Mouse (Mus musculus) thymus, adult 2 months (tissue): ENCODE measurements around the gene Rab6a. TPM values are rescaled to one million over a fixed set of nuclear protein-coding genes. Genes with fewer than 3 reads are reported as not detected.

Experiments used
- DNase-seq: peaks from one replicate; pipeline ENCODE4 v3.0.0; 2021
- H3K27ac ChIP-seq: fragments of 200-500 bp; 2 replicates; pipeline ENCODE4 v1.5.1; 2012; ENCODE audit warnings: low read length, control low read depth; ENCODE audit not compliant: control insufficient read depth, insufficient read depth
- H3K27me3 ChIP-seq: fragments of 200-500 bp; 2 replicates; pipeline ENCODE4 v1.6.1; 2012; ENCODE audit warnings: mild to moderate bottlenecking, low read length, moderate library complexity, mixed read lengths; ENCODE audit not compliant: control insufficient read depth, insufficient read depth
- H3K36me3 ChIP-seq: fragments of 200-500 bp; 2 replicates; pipeline ENCODE4 v1.6.1; 2012; ENCODE audit warnings: mild to moderate bottlenecking, low read length, moderate library complexity; ENCODE audit not compliant: control insufficient read depth, insufficient read depth
- H3K4me1 ChIP-seq: fragments of 200-500 bp; replicated peaks from 2 replicates; pipeline ENCODE4 v1.6.1; 2012; ENCODE audit warnings: low read length; ENCODE audit not compliant: control insufficient read depth, insufficient read depth
- H3K4me3 ChIP-seq: fragments of 200-500 bp; 2 replicates; pipeline ENCODE4 v1.5.1; 2012; ENCODE audit warnings: mild to moderate bottlenecking, low read length, control low read depth, moderate library complexity; ENCODE audit not compliant: control insufficient read depth, insufficient read depth
- CTCF ChIP-seq: fragments of 200-500 bp; IDR thresholded peaks from 2 replicates; pipeline ENCODE4 v1.5.1; 2012; ENCODE audit warnings: mild to moderate bottlenecking, control low read depth, low read length, moderate library complexity, borderline replicate concordance; ENCODE audit not compliant: control insufficient read depth, poor library complexity, insufficient read depth; ENCODE audit errors: extremely low read depth
- POLR2A ChIP-seq: fragments of 200-500 bp; IDR thresholded peaks from 2 replicates; pipeline ENCODE4 v1.6.1; 2012; ENCODE audit warnings: mild to moderate bottlenecking, low read length, control low read depth, moderate library complexity; ENCODE audit not compliant: control insufficient read depth, poor library complexity, insufficient read depth; ENCODE audit errors: extremely low read depth
- WGBS: fragments of 180-500 bp; shearing (Covaris S2); methylation state at CpG from one replicate; pipeline ENCODE4 v1.1.7; 2018; 5-methylcytosine and 5-hydroxymethylcytosine counted together
- polyA plus RNA-seq: library from polyadenylated mRNA; depleted of rRNA; stranded (reverse); fragments of >200 nt; gene quantifications from 2 replicates; pipeline ENCODE4 v1.2.3, GENCODE M21; 2012

Gene Rab6a
- polyA plus RNA-seq, 1 experiment, result 25.9 TPM

DNA sequence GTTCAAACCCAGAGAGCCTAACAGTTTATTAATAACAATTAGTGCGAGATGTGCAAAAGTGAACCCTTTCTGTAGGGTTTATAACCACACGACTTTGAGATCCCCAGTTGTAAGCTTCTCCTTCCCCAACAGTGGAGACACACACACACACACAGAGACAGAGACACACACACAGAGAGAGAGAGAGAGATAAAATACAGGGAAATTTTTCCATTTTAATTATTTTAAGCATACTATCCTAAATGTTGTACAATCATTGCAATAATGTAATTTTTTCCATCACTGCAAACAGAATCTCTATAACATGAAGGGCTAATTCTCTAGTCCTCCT is 15.7 kb upstream of the Rab6a start:
- Histone ChIP-seq H3K4me1 (peaks cover 3% of the 10 kb centered on the region), H3K36me3 (no peaks in the 10 kb centered on the region), H3K27ac (no peak overlapping the region), H3K27me3 (no peaks in the 10 kb centered on the region), H3K4me3 (no peak overlapping the region)
- no peak for DNase-seq
- TF ChIP-seq POLR2A (no peak), CTCF (no peak)
- WGBS, result 9% methylated on average over 2 of the region's 2 CpGs

GRCm38 (mm10) chr7:100593349-100593748 is 13.9 kb upstream of the Rab6a start:
- H3K36me3 ChIP-seq, result no peaks in the 10 kb centered on the region
- no peak overlapping the region for H3K27ac ChIP-seq
- H3K27me3 ChIP-seq, result no peaks in the 10 kb centered on the region
- TF ChIP-seq CTCF (no peak), POLR2A (no peak)
- no peak overlapping the region for H3K4me3 ChIP-seq
- no peak for DNase-seq
- H3K4me1 ChIP-seq, result peaks cover 3% of the 10 kb centered on the region

DNA sequence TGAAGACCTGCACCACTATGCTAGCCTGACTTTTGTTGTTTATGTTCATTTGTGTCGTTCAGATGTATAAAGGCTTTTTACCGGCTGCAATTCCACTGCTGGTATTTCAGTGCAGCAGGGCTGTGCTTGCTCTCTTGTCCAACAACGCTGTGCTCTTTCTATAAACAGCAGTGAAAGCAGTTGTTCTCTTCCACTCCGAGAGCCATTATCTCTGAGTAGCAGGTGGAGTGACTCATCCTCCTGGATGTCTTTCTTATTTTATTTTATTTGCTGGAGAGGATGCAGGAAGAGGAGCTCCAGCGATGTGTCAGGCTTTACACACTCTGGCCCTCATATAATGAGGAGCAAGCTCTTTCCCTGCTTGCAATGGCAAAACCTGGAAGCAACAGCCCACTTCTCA is 7.0 kb upstream of the Rab6a start:
- 92% methylated on average over 5 of the region's 5 CpGs for WGBS
- DNase-seq, result no peak
- Histone ChIP-seq H3K27me3 (no peaks in the 10 kb centered on the region), H3K36me3 (no peaks in the 10 kb centered on the region), H3K4me3 (no peak overlapping the region), H3K27ac (no peak overlapping the region), H3K4me1 (no peaks in the 10 kb centered on the region)
- TF ChIP-seq POLR2A (no peak), CTCF (no peak)

DNA sequence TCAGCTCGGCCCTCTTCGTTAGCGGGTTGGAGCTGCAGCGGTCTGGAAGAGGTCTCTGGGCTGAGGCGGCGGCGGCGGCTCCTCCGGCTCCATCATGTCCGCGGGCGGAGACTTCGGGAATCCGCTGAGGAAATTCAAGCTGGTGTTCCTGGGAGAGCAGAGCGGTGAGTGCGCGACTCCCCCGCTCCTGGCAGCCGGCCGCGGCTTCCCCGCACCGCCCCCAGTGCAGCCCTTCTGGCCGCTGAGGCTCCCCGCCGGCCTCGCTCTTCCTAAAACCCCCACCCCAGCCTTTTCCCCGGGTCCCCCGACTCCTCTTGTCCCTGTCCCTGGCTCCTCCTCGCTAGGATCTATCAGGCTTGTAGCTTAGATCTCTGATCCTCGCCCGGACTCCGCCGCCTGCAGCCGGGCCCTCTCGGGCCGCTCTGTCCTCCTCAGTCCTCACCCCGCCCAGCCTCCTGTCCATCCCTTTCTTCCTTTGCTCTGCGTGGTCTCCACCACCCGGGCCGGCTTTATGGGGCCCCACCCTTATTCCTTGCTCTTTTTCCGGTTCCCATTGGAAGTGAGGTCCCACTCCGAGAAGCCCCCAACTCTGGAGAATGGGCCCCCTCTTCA is 1.0 kb downstream of the Rab6a start, which contains the start of gene Mrpl48:
Gene Mrpl48 (minus strand): TSS at position 172 of the 612 bp plus-strand sequence.
- TF ChIP-seq CTCF (no peak), POLR2A (no peak)
- under 1% methylated on average over 43 of the region's 43 CpGs for WGBS
- no peaks in the 10 kb centered on the region for H3K36me3 ChIP-seq
- peak within 1 kb of the TSS; percentile 77 for H3K4me3 ChIP-seq
- H3K27me3 ChIP-seq, result no peaks in the 10 kb centered on the region
- H3K4me1 ChIP-seq, result peaks cover 5% of the 10 kb centered on the region
- H3K27ac ChIP-seq, result no peak within 1 kb of the TSS
- no peak for DNase-seq

- 27% methylated on average over 4 of the region's 4 CpGs for WGBS
- H3K4me1 ChIP-seq, result peaks cover 5% of the 10 kb centered on the region
- H3K36me3 ChIP-seq, result no peaks in the 10 kb centered on the region
- TF ChIP-seq POLR2A, result no peak
- no peak for TF ChIP-seq CTCF
- no peak overlapping the region for H3K27ac ChIP-seq
- no peaks in the 10 kb centered on the region for H3K27me3 ChIP-seq
- DNase-seq, result no peak
- no peak overlapping the region for H3K4me3 ChIP-seq
Measured at GRCm38 (mm10) chr7:100608910-100609309, 1.7 kb downstream of the Rab6a start.

- Histone ChIP-seq H3K27ac (no peak overlapping the region), H3K27me3 (no peaks in the 10 kb centered on the region), H3K4me1 (no peaks in the 10 kb centered on the region), H3K4me3 (no peak overlapping the region), H3K36me3 (no peaks in the 10 kb centered on the region)
- 94% methylated on average over 4 of the region's 4 CpGs for WGBS
- DNase-seq, result no peak
- no peak for TF ChIP-seq POLR2A
- TF ChIP-seq CTCF, result no peak
Measured at GRCm38 (mm10) chr7:100616121-100616857, 9.1 kb downstream of the Rab6a start.

DNA sequence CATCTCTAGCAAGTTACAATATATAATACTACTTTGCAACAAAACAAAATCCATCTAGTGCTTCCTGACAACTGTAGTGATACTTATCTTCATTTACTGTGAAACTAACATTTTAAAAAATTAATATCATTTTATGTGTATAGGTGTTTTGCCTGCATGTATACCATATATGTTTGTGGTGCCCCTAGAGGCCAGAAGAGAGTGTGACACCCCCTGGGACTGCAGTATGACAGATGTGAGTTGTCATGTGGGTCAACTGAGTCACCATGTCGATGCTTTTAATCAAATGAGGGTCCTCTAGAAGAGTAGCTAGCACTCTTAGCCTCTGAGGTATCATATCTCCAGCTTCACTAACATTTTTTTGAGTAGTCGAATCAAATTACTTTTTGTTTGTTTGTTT is 15.1 kb downstream of the Rab6a start:
- WGBS, result 78% methylated on average over 2 of the region's 2 CpGs
- Histone ChIP-seq H3K27me3 (no peaks in the 10 kb centered on the region), H3K4me3 (no peak overlapping the region), H3K4me1 (no peaks in the 10 kb centered on the region), H3K36me3 (no peaks in the 10 kb centered on the region), H3K27ac (no peak overlapping the region)
- TF ChIP-seq CTCF, result no peak
- no peak for TF ChIP-seq POLR2A
- no peak for DNase-seq
